Mouse (Mus musculus) gastrocnemius, postnatal 36 days (tissue): ENCODE data around the gene Irf2. TPM values are rescaled to one million over a fixed set of nuclear protein-coding genes. Genes with fewer than 3 reads are reported as not detected.

Source experiments
- DNase-seq, 2 experiments: peaks; one replicate each; pipeline ENCODE4 v3.0.0; 2022
- intact Hi-C: fragments of 180-260 bp; cut with DNase I; formaldehyde crosslinking; loops from one replicate; pipeline ENCODE4 v1.15.1; 2025
- total RNA-seq, 2 experiments: library from RNA; stranded (reverse); gene quantifications; 2 replicates each; pipeline ENCODE4 v1.2.3; 2021

Irf2 gene
- total RNA-seq, 2 experiments from 2014 or later: 27.3 to 36.0 TPM

- intact Hi-C loops: no loop called here
- DNase-seq: no peak
These were observed 94.2 kb downstream of the Irf2 start for GRCm38 (mm10) chr8:46833763-46834162.

DNA sequence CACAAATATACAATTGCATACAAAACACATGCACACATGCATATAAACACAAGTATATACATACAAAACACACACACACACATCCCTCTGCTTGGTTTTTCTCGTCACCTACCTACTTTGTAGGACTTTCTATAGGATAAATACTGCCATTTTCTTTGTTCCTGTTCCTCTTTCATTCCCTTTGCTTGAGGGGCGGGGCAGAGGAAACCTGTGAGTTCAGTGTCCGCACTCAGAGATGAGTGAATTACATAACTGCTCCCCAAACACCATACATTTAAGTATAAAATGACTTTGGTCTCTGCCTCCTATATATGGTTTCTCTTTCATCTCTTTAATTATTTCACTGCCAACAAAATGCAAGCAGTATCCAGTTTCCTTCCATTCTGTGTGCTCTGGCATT lies 94.9 kb downstream of the Irf2 start:
- no peak for DNase-seq
- intact Hi-C loops: no loop called here

DNA sequence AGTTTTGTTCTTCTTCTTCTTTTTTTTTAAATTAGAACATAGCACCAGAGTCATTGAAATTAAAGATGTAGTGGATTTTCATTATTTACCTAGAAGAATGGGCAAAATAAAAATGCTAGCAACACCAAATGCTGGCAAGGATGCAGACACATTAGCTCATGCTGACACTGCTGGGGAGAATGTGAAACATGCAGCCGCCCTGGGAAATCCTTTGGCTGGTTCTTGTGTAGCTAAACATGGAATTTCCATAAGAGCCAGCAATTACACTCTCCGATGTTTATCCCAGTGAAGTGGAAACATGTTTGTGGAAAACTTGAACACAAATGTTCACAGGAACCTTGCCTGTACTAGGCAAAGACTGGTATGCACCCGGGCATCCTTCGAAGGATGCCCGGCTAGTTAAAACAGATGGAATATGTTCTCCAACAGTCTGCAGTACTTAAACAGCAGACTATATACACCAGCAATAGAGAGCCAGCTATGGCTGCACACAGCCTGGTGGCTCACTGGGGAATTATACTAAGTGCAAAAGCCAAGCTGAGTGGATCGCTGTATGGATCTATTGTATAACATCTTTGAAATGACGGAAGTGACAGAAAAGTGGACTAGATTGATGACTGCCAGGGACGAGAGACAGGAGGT lies 96.6 kb downstream of the Irf2 start:
- intact Hi-C loops: no loop called here
- DNase-seq: no peak

DNA sequence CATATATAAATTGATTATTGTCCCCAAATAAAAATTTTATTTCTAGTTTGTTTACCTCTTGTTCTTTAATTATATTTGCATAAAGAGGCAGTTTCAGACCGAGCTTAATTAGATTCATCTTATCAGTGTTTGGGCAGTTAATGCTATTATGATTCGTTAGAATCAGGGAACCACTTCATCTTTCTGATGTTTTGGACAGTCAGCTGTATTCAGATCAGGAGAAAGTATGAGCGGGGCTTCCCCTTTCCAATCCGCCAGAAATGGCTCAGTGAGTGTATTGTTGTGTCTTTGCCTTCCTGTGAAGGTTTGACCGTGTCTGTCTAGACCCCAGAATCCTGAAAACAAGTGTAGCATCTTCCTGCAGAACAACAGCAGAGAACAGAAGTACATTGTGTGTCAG lies 97.4 kb downstream of the Irf2 start:
- intact Hi-C loops: no loop called here

DNA sequence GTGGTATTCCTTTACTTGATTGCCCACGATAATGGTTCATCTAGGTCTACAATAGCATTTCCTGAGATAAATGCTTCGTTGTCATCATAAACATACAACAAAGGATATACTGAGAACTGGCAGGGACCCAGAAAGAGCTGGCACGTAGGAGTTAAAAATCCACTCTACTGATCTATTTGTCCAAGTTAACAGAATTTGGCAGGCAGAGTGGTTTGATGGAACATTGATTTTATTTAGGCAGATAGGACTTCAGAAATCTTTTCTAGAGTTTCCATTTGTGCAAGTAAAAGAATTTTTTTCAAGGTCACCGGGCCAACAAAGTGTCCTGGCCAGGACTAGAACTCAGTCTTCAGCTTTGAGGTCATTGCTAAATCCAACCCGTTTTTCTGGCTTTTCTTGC lies 98.5 kb downstream of the Irf2 start:
- no peak for DNase-seq

More for the DNA sequence above, 97.4 kb downstream of the Irf2 start:
- no peak for DNase-seq

GRCm38 (mm10) chr8:46840390-46840789 lies 100.9 kb downstream of the Irf2 start:
- DNase-seq: no peak
- intact Hi-C loops: loop anchor here (5.0 kb wide), 1 partner anchor 98 kb away; no protein-coding TSS in a partner anchor

More for the DNA sequence above, 98.5 kb downstream of the Irf2 start:
- intact Hi-C loops: no loop called here

- intact Hi-C loops: loop anchor here (5.0 kb wide), 1 partner anchor 98 kb away; no protein-coding TSS in a partner anchor
- no peak for DNase-seq
These were observed 101.3 kb downstream of the Irf2 start for GRCm38 (mm10) chr8:46840791-46841190.

GRCm38 (mm10) chr8:46842676-46843181 lies 103.2 kb downstream of the Irf2 start:
- intact Hi-C loops: loop anchor here (5.0 kb wide), 1 partner anchor 100 kb away; no protein-coding TSS in a partner anchor
- DNase-seq: peak; percentile 46 to 72

DNA sequence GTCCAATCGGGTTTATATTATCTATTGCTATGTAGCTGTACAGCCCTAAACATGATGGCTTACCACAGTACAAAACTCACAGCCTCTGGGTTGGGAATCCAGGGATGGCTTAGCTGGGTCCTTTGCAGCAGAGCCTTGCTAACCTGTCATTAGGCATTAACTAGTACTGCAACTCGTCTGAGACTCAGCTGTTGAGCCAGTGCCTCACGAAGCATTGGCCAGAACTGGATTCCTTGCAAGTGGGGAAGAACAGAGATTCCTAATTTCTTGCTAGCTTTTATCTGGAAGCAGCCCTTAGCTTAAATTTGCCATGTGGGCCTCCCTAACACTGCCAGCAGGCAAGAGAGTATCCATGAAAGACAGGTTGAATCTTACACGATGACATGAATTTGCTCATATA lies 104.3 kb downstream of the Irf2 start:
- intact Hi-C loops: loop anchor here (5.0 kb wide), 1 partner anchor 102 kb away; no protein-coding TSS in a partner anchor
- no peak for DNase-seq

DNA sequence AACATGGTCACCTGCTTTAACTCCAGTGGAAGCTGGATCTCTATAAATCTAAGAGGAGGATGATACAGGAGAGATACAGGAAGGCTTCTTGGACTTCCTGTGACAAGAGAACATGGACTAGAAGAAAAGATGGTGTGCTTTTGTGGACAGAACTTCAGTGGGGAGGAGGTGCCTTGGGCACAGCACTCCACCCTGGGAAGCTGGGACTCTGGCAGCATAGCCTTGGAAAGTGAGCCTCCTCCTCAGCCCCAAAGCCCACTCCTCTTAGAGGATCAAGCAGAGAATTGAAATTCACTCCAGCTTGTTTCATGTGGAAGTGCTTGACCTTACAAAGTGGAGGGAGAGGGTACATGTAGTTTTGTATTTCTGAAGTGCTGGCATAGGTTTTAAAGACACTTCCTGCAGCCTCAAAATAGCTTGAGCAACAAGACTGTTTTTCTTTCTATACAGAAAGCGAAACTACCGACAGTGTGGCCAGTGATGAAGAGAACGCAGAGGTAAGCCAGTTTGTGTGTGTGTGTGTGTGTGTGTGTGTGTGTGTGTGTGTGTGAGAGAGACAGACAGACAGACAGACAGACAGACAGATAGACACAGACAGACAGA lies 104.9 kb downstream of the Irf2 start:
- intact Hi-C loops: loop anchor here (5.0 kb wide), 1 partner anchor 102 kb away; no protein-coding TSS in a partner anchor
- no peak for DNase-seq

- DNase-seq: peak in 1 of 2 experiments; percentile 36
- intact Hi-C loops: loop anchor here (5.0 kb wide), 1 partner anchor 103 kb away; no protein-coding TSS in a partner anchor
These were observed 105.6 kb downstream of the Irf2 start for GRCm38 (mm10) chr8:46844974-46845774.

- intact Hi-C loops: no loop called here
- no peak for DNase-seq
These were observed 106.4 kb downstream of the Irf2 start for GRCm38 (mm10) chr8:46845891-46846290.

DNA sequence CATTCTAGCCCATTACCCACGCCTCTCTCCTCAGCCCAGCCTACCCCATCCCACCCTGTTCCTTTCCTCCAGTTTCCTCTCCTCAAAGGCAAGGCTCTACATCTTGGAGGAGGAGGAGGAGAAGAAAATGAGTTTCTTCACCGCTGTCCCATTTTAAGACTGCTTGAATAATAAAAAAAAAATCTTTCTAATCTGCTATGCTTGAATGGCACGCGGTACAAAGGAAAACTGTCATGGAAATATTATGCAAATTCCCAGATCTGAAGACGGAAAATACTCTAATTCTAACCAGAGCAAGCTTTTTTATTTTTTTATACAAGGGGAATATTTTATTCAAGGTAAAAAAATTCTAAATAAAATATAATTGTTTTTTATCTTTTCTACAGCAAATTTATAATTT lies 107.4 kb downstream of the Irf2 start:
- no peak for DNase-seq
- intact Hi-C loops: no loop called here

GRCm38 (mm10) chr8:46848011-46848641 lies 108.6 kb downstream of the Irf2 start:
- DNase-seq: no peak

DNA sequence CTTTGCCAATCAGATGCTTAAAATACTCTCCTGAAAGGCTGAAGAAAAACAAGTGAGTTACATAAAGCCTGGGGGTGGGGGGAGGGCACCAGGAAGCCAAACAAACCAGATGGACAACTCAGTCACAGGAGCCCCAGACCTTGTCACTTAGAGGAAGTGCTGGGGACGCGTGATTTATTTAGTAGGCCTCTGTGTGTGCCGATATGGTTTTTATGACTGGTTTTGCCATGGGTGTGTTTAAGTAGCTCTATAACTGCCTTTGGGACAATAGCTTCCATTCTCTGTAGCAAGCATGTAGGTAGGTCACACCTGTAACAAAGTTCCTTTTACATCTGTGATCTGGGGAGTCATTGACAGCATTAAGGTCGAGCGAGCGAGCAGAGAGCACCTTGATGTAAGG lies 109.4 kb downstream of the Irf2 start:
- intact Hi-C loops: no loop called here

More at GRCm38 (mm10) chr8:46848011-46848641, 108.6 kb downstream of the Irf2 start:
- intact Hi-C loops: no loop called here

DNA sequence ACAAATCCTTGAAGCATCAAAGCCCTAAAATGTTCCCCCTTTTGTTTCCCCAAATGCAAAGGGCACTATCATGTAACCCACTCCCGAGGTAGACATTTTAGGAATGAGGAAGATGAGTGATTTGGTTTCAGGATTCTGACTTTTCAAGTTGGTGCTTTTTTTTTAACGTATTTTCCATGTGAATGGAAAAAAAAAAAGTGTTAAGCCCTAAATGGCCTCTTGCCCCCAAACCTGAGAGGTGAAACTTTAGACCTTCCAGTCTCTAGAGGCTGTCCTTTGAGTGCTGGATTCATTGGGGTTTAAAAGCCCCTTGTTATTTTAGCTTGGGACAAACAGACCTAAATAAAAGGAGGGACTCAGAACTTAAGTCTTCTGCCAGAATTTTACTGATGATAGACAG lies 109.9 kb downstream of the Irf2 start:
- DNase-seq: no peak
- intact Hi-C loops: no loop called here

More for the DNA sequence above, 109.4 kb downstream of the Irf2 start:
- no peak for DNase-seq

GRCm38 (mm10) chr8:46850258-46850897 lies 110.8 kb downstream of the Irf2 start:
- intact Hi-C loops: no loop called here
- no peak for DNase-seq

- no peak for DNase-seq
- intact Hi-C loops: no loop called here
These were observed 112.0 kb downstream of the Irf2 start for GRCm38 (mm10) chr8:46851560-46851959.

DNA sequence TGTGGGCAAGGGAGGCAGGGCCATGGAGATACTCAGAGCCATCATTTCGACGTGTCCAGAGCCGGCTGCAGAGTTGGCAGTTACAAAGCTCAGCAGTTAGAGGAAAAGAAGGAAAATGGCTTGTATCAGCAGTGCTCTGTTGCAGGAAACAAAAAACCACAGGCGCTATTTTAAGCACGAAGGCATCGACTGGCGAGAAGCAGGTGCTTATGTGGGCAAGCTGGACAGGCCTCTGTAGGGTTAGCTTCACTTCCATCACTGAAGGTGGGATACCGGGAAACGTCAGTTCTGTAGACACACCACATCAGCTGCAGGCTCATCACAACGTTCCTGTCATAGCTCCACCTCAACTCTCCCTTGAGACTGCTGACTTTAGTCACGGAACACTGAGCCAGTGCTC lies 112.8 kb downstream of the Irf2 start:
- no peak for DNase-seq
- intact Hi-C loops: no loop called here
